Mouse (Mus musculus) heart, adult 2 months (tissue): ENCODE measurements at regions not wholly inside any gene's neighbourhood (a gene's known extent, or its start where the extent isn't known, plus 50 kb on each side); places are given as distances from the start of the nearest gene placed in this dataset.

Experiments used
- EP300 ChIP-seq: fragments of 200-500 bp; IDR thresholded peaks from 2 replicates; pipeline ENCODE4 v1.6.1; 2011; ENCODE audit warnings: low read depth, low read length, control low read depth; ENCODE audit not compliant: insufficient read depth
- POLR2A ChIP-seq: fragments of 200-500 bp; IDR thresholded peaks from 2 replicates; pipeline ENCODE4 v1.6.1; 2011; ENCODE audit warnings: mild to moderate bottlenecking, low read depth, low read length, control low read depth; ENCODE audit not compliant: insufficient read depth

DNA sequence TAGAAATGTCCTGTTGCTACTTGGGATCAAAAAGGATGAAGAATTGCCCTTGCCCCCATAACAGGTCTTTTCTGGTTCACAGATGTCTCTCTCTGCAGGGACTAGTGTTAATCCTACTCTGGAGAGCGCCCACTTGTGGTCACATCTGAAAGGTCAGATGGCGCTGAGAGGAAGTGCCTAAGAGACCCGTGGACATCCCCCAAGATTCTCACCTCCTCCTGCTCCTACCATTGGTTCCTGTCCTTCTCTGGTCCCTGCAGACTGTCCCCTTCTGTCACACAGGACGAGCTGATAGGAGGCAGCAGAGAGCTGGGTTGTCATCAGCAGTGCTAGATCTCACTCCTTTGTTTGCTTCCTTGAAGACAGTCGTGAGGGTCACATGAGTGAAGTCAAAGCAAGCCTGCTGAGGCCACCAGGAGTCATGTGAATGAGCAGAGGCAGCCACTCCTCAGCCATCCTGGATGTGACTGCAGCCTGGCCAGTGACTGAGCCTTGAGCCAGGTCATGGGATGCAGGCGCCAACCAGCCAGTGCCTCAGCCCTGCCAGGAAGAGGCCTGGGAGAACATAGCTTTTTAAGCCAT is 420.6 kb downstream of the Matn1 start:
- TF ChIP-seq POLR2A (no peak), EP300 (no peak)
